ENCODE assay signal across 1 mouse cellular context in genomic region chr2:79172967-79173919, GRCm38 (mm10).
TF ChIP-seq lines count a peak whose summit lies in the region.

No protein-coding gene starts in this region.

TF ChIP-seq in MEL, 35 proteins besides CTCF, POLR2A, EP300 and RAD21 (continued from another document):
- TF ChIP-seq CHD1 (IDR thresholded peaks at IDR 0.05; ENCODE audit: low read depth, low read length) = 0 out of 2 replicates have a peak, but pooled peaks have one; percentile 46
- no peak for TF ChIP-seq USF2 (IDR thresholded peaks at IDR 0.05; ENCODE audit: borderline replicate concordance in 1 of 2, insufficient read depth in 1 of 2, low read depth in 1 of 2, low read length in 2 of 2)
- TF ChIP-seq TCF12 (IDR thresholded peaks at IDR 0.05; ENCODE audit: low read depth, low read length) = peak; percentile 95
